Mouse (Mus musculus): ENCODE measurements around the gene Rnf31.

Rnf31 gene
- long read RNA-seq, experiment 1, partial matches to known transcripts: 2 of 3 reads
- long read RNA-seq, experiment 1, other reads (novel, unspliced or antisense): 0 of 3 reads
- long read RNA-seq, experiment 2, partial matches to known transcripts: 5 of 7 reads
- long read RNA-seq, experiment 2, other reads (novel, unspliced or antisense): 2 of 7 reads

DNA sequence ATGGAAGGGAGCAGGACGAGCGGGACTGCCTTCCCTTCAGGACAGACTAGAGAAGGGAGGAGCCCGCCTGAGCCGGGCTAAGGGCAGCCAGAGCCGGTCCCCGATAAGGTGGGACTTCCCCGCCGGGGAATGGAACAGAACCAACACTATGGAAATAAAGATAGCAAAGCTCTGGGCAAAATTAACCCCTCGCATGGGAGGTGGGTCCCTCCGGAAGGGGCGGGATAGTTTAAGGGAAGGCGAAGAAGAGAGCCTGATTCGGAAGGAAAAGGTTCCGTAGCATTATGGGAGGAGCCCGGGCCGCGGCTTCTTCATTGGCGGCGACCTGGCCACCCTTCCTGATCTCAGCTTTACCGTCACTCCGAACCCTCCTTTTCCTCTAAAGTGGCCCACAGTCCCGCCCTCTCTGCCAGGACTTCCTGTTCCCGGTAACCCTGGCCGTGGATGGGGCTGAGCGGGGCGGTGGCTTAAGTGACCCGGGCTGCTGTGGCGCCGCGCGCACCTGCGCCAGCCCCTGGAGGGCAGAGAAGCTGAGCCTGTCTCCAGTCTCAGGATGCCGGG is at the start of gene Rnf31:
Gene Rnf31, plus strand, starts transcription at position 378 of the 561 bp plus-strand sequence.
- intact Hi-C loops (cut with DNase I): no loop called here

DNA sequence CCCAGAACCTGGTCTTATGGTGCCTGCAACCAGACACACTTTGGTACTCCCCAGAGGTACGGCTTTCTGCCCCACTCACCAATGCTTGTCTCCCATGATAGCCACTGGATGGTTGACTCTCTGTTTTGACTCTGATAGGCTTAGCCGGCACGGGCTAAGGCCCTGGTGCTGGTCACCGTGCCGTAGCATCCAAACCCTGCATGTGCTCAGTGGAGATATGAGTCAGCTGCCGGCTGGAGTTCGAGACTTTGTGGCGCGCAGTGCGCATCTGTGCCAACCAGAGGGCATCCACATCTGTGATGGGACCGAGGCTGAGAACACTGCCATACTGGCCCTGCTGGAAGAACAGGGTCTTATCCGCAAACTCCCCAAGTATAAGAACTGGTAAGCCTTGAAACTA is 49.2 kb upstream of the Rnf31 start:
- intact Hi-C loops (cut with DNase I): no loop called here

DNA sequence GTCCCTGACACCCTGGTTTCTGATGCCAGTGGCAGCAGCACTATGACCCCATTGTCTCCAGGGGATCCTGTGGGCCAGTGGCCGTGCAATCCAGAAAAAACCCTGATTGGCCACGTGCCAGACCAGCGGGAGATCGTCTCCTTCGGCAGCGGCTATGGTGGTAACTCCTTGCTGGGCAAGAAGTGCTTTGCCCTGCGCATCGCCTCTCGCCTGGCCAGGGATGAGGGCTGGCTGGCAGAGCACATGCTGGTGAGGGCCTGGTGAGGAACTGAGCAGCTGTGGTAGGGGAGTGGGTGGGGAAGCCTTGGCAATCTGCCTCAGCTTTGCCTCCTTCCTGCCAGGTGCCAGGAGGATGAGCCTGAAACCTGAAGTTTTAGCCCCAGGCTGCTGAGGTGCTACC is 47.2 kb upstream of the Rnf31 start:
- intact Hi-C loops (cut with DNase I): no loop called here

DNA sequence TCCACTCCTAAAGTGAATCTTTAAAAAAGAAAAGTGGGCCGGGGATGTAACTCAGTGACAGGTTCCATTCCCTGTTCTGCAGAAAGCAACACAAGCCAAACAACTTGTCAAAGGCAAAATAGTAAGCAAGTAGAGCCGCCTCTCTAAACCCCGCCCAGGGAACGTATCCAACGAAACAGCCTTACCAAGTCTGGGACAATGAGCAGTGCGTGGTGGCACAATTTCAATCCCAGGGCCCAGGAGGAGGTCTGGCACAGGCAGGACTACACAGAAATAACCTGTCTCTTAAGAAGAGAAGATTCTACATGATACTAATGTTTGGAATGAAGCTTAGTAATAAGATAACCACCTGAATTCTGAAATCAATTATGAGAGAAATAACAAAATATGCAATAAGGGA is 41.3 kb upstream of the Rnf31 start:
- intact Hi-C loops (cut with DNase I): no loop called here

DNA sequence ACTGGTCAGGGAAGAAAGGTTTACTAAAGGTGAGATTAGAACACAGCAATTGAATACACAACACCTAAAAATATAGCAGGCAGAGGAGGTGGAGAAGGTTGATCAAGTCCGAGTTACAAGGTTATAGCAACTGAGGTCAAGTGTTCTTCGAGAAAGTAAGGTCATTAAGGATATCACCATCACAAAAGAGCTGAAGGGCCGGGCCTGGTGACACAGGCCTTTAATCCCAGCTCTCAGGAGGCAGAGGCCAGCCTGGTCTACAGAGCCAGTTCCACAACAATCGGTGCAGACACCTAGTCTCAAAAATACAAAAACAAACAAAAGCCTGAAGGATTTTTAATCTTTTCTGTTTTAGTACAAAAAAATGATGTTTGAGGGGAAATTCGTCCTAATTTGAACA is 40.2 kb upstream of the Rnf31 start:
- intact Hi-C loops (cut with DNase I): no loop called here

DNA sequence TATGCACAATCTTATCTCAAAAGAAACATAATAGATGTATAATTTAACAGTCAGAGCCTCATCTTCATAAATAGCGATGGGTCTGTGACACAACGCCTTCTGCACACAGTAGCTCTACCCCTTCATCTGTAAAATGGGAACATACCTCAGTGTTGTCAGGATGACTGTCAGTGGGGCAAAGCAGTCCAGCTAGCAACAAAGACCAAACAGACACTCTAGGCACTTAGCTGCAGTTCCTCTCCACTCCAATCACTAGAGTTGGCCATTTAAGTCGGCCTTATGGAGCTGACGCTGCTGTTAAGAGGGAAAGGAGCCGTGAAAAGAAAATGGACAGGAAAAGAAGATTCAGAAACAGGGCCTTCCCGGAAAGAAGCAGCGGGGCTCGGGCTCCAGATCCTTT is 39.7 kb upstream of the Rnf31 start:
- intact Hi-C loops (cut with DNase I): no loop called here

DNA sequence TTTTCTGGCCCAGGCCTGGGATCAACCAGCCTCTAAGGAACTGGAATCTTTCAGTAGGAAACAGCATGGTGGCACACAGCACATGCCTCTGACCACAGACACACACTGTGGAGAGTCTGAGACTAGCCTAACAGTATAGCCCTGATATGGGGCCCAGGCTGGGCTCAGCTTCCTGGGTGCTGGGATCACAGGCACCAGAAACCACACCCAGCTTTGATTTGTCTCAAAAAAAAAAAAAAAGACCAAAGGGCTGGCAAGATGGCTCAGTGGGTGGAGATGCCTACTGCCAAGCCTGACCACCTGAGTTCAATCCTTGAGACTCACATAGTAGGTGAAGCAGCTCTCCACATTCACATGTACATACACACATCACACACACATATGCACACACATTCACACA is 36.9 kb upstream of the Rnf31 start:
- intact Hi-C loops (cut with DNase I): no loop called here

DNA sequence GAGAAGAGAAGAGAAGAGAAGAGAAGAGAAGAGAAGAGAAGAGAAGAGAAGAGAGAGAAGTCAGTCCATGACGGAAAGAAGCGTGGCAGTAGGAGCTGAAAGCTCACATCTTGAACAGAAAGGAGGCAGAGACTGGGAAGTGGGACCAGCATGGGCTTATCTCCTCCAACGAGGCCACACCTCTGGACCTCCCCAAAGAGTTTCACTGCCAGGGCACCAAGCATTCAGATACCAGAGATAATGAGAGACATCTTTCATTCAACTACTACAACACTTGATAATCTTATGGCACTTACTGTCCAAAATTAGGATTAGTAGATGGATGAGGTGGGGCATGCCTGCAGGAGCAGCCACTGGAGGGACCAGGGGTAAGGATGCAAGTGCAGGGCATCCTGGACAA is 35.7 kb upstream of the Rnf31 start:
- intact Hi-C loops (cut with DNase I): loop anchor here (2.0 kb wide), 1 partner anchor 65 kb away; the partner anchor contains the start of gene Carmil3

DNA sequence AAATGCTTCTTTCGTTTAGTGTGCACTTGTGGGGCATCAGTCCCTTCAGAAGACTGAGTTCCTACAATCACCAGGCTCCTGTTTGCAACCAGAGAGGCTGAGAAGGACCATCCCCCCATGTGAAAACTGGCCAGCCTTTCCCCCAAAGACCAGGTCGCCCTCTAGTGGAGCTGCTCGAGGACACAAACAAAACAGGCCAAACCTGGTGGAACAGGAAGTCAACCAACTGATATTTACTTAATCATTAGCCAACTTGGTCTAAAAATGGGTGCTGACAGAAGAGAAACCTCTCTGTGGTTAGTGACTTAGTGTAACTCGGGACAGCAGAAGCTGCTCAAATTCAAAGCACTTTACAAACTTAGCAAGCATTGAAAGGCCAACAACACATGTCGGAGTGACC is 34.5 kb upstream of the Rnf31 start:
- intact Hi-C loops (cut with DNase I): loop anchor here (2.0 kb wide), 1 partner anchor 66 kb away; the partner anchor contains the start of gene Carmil3

DNA sequence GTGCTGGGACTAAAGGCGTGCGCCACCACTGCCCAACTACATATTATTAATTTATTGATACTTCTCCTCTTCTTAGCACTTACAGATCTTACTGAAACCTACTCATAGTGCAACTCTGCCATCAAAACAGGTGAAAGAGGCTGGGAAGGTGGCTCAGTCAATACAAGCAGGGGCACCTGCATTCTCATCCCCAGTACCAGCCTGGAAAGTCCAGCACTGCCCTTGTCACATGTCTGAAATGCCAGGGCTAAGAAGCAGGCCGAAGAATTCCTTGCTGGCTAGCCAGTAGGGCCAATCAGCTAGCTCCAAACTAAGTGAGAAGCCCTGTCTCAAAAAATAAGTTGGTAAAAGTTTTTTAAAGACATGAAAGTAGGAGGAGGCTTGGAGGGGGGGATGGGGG is 33.9 kb upstream of the Rnf31 start:
- intact Hi-C loops (cut with DNase I): loop anchor here (2.0 kb wide), 1 partner anchor 67 kb away; the partner anchor contains the start of gene Carmil3

DNA sequence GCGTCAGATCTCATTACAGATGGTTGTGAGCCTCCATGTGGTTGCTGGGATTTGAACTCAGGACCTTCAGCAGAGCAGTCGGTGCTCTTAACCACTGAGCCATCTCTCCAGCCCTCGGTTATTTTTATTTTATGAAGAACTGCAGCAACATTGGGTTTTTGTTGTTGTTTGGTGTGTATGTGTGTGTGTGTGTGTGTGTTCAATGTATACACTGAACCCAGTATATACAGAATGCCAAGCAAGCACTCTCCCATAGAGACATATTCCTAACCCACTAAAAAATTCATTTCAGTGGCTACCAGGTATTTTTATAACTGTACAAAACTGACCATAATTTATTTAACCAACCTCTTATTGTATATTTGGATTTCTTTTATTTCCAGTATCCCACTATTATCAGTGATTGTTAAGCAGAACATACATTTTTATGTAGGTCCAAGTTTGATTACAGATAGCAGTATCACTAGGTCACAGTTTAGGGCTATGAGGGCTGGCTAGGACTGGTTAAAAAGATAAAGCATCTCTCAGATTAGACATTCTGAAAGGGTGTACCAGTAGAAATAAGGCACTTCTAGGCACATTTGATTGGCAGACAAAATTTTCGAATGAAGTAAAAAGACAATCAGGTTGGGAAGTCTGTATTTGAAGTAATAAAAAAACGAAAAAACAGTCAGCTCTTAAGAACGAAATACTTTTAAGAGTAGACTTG is 32.6 kb upstream of the Rnf31 start:
- intact Hi-C loops (cut with DNase I): no loop called here

DNA sequence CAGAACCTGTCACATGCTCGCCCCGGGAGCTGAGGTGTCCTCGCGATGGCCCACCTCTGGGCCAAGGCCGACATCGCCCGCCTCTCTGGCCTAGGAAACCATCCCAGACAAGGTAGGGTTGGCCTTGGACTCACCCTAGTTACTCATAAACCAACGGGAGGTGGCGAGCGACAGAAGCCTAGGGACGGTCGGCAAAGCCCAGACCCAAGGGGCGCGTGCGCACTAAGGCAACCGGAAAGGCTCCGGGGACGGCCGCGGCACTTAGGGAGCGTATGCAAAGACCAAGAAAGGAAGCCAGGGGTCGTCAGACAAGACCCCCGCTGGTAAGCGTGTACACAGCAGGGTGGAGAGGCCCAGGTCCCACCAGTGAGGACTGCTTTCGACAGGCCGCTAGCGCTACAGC is 31.7 kb upstream of the Rnf31 start, which contains the start of gene Dcaf11:
Gene Dcaf11, plus strand, starts transcription at position 208 of the 403 bp plus-strand sequence.
- intact Hi-C loops (cut with DNase I): no loop called here

DNA sequence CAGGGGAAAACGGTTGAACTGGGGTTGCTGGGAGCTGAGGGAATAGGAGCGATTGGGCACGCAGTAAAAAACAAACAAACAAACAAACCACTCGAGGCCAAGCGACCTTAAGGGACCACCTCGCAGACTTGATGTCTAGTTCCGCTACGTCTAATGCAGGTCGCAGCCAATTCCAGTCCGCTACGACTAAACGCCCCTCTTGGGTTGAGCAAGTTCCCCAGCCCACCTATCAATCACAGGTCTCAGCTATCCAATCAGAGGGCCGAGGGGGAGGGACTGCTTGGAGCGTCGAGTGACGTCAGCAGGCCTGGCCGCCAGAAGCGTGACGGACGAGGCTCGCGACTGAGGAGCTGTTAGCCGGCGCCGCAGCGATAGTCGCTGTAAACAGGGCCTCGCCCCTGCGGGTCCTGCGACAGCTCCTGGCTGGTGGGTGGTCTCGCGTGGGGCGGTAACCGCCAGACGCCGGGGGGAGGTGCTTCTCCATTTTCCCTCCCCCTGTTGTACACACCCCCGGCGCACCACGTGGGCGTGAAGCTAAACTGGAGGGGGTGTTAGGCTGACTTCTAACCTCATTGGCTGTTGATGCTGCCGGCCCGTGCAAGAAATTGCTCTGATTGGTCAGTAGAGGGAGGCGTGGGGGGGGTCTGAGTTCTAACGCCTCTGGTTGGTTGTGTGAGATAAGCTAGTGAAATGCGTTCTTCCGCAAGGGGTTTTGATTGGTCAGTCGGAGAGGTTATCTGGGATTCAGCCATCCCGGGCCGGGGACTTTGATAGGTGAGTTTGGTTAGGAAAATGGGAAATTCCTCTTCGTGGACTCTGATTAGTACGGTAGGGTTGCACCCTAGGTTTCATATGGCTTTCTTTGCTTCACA is 31.1 kb upstream of the Rnf31 start, which contains the start of gene A730061H03Rik:
Gene A730061H03Rik, minus strand, starts transcription at position 205 of the 872 bp plus-strand sequence.
- intact Hi-C loops (cut with DNase I): no loop called here

DNA sequence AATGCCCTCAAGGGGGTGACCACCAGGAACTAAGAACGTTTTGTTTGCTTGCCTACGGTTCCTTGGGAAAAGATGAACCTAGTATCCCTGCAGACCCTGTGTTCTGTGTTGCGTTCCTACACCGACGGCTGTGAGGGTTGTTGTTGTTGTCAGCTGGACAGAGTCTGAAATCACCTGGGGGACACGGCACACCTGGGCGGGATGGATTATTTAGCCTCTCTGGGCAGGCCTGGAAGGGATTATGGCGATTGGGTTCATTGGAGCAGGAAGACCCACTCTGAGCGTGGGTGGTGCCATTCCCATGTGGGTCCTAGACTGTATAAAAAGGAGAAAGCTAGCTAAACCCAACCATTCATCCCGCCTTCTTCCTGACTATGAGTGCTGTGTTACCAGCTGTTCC is 29.6 kb upstream of the Rnf31 start:
- intact Hi-C loops (cut with DNase I): no loop called here

DNA sequence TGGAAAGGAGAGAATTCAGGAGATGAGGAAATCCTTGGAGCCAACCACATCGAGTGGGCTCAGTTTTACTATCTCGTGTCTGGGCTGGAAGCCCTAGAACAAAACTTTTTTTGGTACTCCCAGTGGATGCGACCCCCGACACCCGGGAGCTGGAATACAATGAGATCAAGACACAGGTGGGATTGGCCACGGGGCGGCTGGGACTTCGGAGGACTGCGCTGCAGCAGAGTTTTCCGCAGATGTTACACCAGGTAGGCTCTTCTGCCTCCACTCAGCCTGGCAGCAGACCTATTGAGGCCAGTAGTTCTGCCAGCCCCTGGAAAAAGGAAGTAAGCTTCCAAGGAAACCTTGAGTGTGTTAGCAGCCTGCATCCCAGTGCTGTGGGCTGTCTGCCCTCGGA is 28.3 kb upstream of the Rnf31 start:
- intact Hi-C loops (cut with DNase I): no loop called here

DNA sequence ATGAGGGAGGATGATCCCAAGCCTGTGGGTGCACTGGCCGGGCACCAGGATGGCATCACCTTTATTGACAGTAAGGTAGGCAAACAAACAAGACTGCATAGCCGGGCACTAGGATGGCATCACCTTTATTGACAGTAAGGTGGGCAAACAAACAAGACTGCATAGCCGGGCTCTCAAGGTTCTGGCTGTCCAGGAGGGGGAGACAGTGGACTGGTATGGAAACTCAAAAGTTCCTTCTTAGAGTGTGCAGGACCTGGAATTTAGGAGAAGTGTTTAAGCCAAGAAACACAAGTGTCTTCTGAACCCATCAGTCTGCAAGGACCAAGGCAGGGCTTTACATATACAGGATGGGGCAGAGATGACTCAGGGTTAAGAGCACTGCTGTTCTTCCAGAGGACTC is 25.8 kb upstream of the Rnf31 start:
- intact Hi-C loops (cut with DNase I): no loop called here

DNA sequence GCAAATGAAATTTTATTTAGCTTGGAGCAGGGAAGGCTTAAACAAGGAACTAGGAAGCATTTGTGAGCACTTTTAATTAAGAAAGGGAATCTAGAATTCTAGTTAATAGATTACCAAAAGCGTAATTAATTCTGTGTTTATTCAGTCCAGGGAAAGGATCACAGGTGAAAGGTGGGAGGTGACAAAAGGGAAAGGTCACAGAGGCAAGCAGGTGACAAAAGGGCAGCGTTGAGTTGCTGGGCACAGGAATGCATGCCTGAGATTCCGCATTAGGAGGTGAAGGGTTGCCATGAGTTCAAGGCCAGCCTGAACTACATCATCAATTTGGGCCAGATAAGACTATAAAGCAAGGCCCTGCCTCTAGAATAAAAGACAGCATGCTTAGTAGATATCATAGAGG is 24.0 kb upstream of the Rnf31 start:
- intact Hi-C loops (cut with DNase I): no loop called here

DNA sequence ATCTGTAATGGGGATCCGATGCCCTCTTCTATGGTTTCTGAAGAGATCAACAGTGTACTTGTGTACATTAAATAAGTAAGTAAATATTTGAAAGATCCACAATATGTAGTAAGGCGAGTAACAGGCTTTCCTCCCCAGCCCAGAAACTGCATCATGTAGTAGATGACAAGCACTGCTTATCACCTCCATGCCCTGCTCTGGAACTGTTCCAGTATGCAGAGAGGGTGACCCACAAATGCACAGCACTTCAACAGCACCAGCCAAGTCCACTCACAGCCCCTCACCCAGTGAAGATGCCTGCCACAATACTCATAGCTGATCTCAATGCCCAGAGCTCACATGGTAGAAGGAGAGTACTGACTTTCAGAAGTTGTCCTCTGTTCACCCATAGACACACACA is 20.9 kb upstream of the Rnf31 start:
- intact Hi-C loops (cut with DNase I): no loop called here

DNA sequence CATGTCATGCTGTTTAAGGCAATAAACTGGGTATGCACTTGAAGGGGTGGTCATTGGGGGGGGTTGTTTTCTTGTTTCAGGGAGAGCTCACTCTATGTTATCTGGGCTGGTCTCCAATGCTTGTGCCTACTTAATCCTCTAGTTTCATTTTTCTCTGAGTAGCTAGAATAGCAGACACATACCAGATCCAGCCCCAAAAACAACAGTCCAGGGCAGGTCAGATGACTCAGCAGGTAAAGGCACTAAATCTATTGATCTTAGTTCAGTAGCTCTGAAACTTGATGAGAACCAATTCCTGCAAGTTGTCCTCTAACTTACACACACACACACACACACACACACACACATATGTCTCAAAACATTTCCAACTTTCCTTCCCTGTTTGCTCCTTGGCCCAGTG is 19.7 kb upstream of the Rnf31 start:
- intact Hi-C loops (cut with DNase I): no loop called here

DNA sequence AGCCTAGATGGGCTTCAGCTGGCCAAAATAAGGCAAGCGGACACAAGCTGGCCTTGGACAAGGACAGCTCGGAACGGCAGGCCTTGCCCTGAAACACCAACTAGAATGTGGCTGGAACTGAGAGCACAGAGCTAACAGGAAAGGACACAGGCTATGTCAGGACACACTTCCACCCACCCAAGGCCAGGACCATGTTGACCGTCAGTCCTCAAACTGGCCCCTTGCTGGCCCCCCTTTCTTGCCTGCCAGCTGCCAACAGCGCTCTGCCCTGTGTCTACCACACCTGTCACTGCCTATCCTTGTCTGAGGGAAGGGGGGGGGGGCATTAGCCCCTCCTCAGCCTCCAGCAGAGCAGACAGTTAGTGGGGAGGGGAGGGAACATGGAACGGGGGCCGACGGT is 16.2 kb upstream of the Rnf31 start, which contains the start of gene Fitm1:
Gene Fitm1, plus strand, starts transcription at position 316 of the 400 bp plus-strand sequence.
- intact Hi-C loops (cut with DNase I): no loop called here

DNA sequence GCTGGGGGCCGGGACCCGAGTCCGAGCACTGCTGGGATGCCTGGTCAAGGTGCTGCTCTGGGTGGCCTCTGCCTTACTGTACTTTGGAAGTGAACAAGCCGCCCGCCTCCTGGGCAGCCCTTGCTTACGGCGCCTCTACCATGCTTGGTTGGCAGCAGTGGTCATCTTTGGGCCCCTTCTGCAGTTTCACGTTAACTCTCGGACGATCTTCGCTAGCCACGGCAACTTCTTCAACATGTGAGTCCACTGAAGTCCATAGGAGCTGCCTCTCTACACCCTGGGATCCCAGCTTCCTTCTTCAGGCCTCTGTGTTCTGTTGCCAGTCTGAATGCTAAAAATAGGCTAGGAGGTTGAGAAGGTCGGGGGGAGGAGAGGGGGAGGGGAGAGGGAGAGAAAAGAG is 15.8 kb upstream of the Rnf31 start:
- intact Hi-C loops (cut with DNase I): no loop called here

DNA sequence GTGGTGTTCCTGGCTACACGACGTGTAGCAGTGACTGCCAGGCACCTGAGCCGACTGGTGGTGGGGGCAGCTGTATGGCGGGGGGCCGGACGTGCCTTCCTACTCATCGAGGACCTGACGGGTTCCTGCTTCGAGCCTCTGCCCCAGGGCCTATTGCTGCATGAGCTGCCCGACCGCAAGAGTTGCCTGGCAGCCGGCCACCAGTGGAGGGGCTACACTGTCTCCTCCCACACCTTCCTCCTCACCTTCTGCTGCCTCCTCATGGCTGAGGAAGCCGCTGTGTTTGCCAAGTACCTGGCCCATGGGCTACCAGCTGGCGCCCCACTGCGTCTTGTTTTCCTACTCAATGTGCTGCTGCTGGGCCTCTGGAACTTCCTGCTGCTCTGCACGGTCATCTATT is 15.1 kb upstream of the Rnf31 start:
- intact Hi-C loops (cut with DNase I): no loop called here

All from adrenal gland (tissue).